Mouse (Mus musculus) stomach, postnatal 0 days (tissue): ENCODE data around the gene Pycr1. TPM values are rescaled to one million over a fixed set of nuclear protein-coding genes. Genes with fewer than 3 reads are reported as not detected.

Experiments
- ATAC-seq: fragments of 200-750 bp; cut with Nextera tagmentation; 2 replicates; pipeline ENCODE4 v1.8.0; 2017; ENCODE audit not compliant: low FRiP score, low TSS enrichment
- DNase-seq: peaks from one replicate; pipeline ENCODE4 v3.0.0-alpha.2; 2016; ENCODE audit warnings: low spot score
- H3K27ac ChIP-seq: fragments of 300-500 bp; sonication (generic); replicated peaks from 2 replicates; pipeline ENCODE4 v1.5.1; 2014; ENCODE audit warnings: mild to moderate bottlenecking, control low read depth
- H3K27me3 ChIP-seq: fragments of 300-500 bp; sonication (generic); 2 replicates; pipeline ENCODE4 v1.6.1; 2014; ENCODE audit warnings: low read length; ENCODE audit not compliant: control insufficient read depth, insufficient read depth
- H3K36me3 ChIP-seq: fragments of 300-500 bp; sonication (generic); 2 replicates; pipeline ENCODE4 v1.6.1; 2014; ENCODE audit warnings: low read length, mixed read lengths; ENCODE audit not compliant: control insufficient read depth, insufficient read depth
- H3K4me1 ChIP-seq: fragments of 300-500 bp; sonication (generic); replicated peaks from 2 replicates; pipeline ENCODE4 v1.6.1; 2014; ENCODE audit warnings: antibody characterized with exemption; ENCODE audit not compliant: control insufficient read depth, insufficient read depth
- H3K4me2 ChIP-seq: fragments of 300-500 bp; sonication (generic); replicated peaks from 2 replicates; pipeline ENCODE4 v1.6.1; 2014; ENCODE audit warnings: low read depth, mild to moderate bottlenecking, control low read depth, moderate library complexity
- H3K4me3 ChIP-seq: fragments of 300-500 bp; sonication (generic); 2 replicates; pipeline ENCODE4 v1.5.1; 2014; ENCODE audit warnings: low read depth, low read length, control low read depth
- H3K9ac ChIP-seq: fragments of 300-500 bp; sonication (generic); 2 replicates; pipeline ENCODE4 v1.6.1; 2014; ENCODE audit warnings: mild to moderate bottlenecking, low read length, control low read depth, mixed read lengths
- H3K9me3 ChIP-seq: fragments of 300-500 bp; sonication (generic); 2 replicates; pipeline ENCODE4 v1.6.1; 2016; ENCODE audit warnings: low read length; ENCODE audit not compliant: control insufficient read depth
- CTCF ChIP-seq: IDR thresholded peaks from 2 replicates; pipeline ENCODE4 v1.5.1; 2016; ENCODE audit warnings: antibody characterized with exemption, low read depth, mild to moderate bottlenecking, moderate library complexity
- EP300 ChIP-seq: optimal IDR thresholded peaks from 2 replicates; pipeline ENCODE3; 2016; ENCODE audit warnings: antibody characterized with exemption
- WGBS: fragments of 180-500 bp; shearing (Covaris S2); extraction: QIAGEN DNeasy Blood & Tissue Kit; methylation state at CpG from one replicate; pipeline ENCODE4 v1.1.7; 2014; 5-methylcytosine and 5-hydroxymethylcytosine counted together
- polyA plus RNA-seq: library from polyadenylated mRNA; unstranded; fragments of >200 nt; fragmentation: Nextera tagmentation; extraction: Ambion mirVana; gene quantifications from 2 replicates; pipeline ENCODE4 v1.2.1, GENCODE M21; 2015

Pycr1 gene
- polyA plus RNA-seq, 1 experiment from 2014 or later = 18.4 TPM

DNA sequence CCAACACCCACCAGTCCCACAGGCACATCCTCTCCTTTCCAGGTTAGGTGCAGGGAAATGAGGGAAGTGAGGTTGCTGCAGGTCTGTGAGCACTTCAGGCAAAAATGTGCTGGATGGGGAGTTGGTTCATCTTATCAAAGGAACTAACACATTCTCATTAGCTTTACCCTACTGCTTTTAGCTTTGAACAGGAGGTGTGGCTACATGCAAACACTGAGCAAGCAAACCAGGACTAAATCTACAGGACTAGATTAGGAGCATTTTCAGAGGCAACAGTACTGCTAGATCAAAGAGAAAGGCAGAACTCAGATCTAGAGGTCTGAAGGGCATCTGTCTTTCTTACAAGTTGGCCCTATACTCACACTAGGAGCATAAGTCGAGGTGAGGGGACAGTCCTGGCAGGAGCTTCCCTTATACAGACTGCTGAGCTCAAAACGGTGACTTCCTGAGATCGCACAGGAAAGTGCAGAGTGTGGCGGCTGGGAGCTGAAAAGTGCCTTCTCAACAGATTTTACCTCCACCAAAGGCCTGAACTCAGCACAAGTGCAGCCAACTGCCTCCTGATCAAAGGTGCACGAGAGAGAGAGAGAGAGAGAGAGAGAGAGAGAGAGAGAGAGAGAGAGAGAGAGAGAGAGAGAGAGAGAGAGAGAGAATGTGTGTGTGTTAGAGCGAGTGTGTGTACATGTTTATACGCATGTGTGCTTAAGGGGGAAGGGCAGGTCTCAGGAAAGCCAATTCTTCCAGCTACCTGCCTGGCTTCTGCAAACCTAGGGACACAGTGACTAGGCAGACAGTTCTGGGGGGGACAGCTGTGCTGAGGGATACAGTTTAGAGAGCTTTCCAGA is 12.5 kb downstream of the Pycr1 start:
- Histone ChIP-seq H3K27me3 (no peaks in the 10 kb centered on the region), H3K4me1 (peaks cover 8% of the 10 kb centered on the region), H3K36me3 (no peaks in the 10 kb centered on the region), H3K4me2 (peak overlapping the region; percentile 82), H3K9me3 (no peaks in the 10 kb centered on the region), H3K4me3 (no peak overlapping the region), H3K27ac (peak overlapping the region; percentile 97), H3K9ac (peak overlapping the region; percentile 94)
- TF ChIP-seq EP300 = no peak
- no peak for TF ChIP-seq CTCF
- ATAC-seq (peak; percentile 25), DNase-seq (peak; percentile 54)
- 27% methylated on average over 7 of the region's 7 CpGs for WGBS

DNA sequence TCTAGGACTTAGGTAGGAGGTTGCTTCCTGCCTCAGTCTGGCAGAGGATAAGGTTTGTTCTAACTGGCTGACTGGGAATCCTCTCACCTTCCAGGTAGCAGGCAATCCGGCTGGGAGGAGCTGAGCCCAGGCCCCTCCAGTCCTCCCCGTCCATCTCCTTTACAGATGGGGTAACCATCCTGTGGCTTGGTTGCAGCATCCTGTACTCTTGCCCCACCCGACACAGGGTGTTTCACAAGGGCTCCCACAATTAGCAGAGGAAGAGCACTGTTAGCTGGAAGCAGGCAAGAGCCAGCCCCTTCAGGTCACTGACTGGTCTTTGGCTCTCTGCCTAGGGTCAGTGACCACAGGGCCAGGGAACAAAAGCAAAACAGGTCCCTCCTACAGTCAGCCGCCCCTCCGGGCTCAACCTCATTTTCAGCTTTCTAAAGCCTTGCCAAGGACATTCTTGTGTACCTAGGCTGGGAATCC is 13.1 kb downstream of the Pycr1 start:
- Histone ChIP-seq H3K4me1 (peaks cover 8% of the 10 kb centered on the region), H3K4me2 (peak overlapping the region; percentile 82), H3K27ac (peak overlapping the region; percentile 97), H3K27me3 (no peaks in the 10 kb centered on the region), H3K9ac (peak overlapping the region; percentile 51), H3K36me3 (no peaks in the 10 kb centered on the region), H3K9me3 (no peaks in the 10 kb centered on the region), H3K4me3 (peak overlapping the region; percentile 18)
- TF ChIP-seq EP300 (no peak), CTCF (no peak)
- ATAC-seq (no peak), DNase-seq (peak; percentile 64)
- 47% methylated on average over 5 of the region's 5 CpGs for WGBS

DNA sequence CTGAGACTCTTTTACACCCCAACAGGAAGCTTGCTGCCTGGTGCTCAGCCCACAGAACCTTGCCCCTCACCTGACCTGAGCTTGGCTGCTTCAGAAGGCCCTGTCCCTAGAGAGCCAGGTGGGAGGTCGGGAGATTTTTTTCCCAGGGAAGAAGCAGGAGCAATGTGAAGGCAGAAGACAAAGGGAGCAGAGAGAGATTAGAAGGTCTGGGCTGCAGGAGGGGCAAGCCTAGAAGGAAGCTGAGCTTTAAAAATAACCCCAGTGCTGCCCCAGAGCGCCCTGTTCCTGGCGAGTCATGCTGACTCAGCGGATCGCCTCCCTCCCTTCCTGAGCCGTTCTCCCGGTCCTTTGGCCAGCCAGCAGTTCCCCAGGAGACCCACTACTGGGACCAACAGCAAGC is 13.7 kb downstream of the Pycr1 start:
- Histone ChIP-seq H3K27ac (peak overlapping the region; percentile 97), H3K9ac (peak overlapping the region; percentile 51), H3K4me3 (peak overlapping the region; percentile 18), H3K9me3 (no peaks in the 10 kb centered on the region), H3K36me3 (no peaks in the 10 kb centered on the region), H3K27me3 (no peaks in the 10 kb centered on the region), H3K4me2 (peak overlapping the region; percentile 82), H3K4me1 (peaks cover 11% of the 10 kb centered on the region)
- peak; percentile 20; the same call in 1 of the 2 replicates for ATAC-seq
- TF ChIP-seq EP300 (no peak), CTCF (no peak)
- DNase-seq = peak; percentile 88
- WGBS = 26% methylated on average over 7 of the region's 7 CpGs

DNA sequence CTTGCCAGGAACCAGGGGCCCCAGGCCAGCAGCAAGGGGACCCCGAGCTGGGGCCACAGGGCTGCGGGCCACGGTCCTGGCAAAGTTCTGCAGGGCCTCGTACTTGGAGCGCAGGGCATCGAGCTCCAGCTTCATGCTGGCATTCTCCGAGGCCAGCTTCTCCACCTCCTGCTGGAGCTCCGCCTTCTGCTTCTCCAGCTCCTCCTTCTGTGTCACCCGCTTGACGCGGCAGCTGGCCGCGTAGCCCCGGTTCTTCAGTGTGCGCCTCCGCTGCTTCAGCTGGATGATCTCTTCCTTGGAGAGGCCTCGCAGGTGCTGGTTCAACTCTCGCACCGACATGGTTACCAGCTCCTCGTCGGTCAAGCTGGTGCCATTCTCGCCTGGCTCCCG is 14.2 kb downstream of the Pycr1 start:
- H3K4me2 ChIP-seq = peak overlapping the region; percentile 82
- peak overlapping the region; percentile 97 for H3K27ac ChIP-seq
- peaks cover 11% of the 10 kb centered on the region for H3K4me1 ChIP-seq
- 53% methylated on average over 23 of the region's 23 CpGs for WGBS
- no peaks in the 10 kb centered on the region for H3K36me3 ChIP-seq
- no peaks in the 10 kb centered on the region for H3K9me3 ChIP-seq
- ATAC-seq (no peak), DNase-seq (peak; percentile 80)
- TF ChIP-seq EP300 (no peak), CTCF (no peak)
- H3K9ac ChIP-seq = peak overlapping the region; percentile 51
- H3K4me3 ChIP-seq = peak overlapping the region; percentile 18; the same call in 1 of the 2 replicates
- no peaks in the 10 kb centered on the region for H3K27me3 ChIP-seq

DNA sequence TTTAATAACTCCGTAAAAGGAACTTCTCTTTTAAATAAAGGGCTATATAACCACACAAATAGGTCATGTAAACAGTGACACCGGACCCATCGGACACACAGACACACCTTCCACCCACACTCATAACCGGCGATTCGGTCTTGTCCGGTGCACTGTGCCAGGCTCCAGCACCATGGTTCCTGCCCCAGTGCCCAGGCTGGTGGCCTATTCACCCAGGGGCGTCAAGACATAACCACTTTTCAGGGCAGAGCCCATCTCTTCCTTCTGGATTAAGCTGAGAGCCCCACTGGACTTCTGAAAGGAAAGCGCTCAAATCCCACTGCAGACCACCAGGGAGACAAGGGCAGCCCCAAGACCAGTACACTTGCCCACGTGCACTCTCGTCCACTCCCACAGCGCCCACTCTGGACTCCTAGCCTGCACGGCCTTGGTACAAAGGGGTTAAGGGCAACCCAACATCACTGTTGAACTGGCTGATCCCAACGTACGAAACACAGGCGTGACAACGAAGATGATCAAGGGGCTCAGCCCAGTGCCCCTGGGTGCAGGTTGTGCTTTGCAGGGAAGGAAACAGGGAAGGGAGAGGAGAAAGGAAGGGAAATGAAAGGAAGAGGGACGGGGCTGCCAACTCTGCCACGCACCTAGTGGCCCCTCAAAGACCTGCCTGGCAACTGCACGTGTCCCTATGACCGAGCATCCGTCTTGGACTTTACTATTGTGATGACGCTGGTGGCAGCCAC is 14.8 kb downstream of the Pycr1 start:
- TF ChIP-seq EP300 (no peak), CTCF (no peak)
- Histone ChIP-seq H3K27me3 (no peaks in the 10 kb centered on the region), H3K4me2 (no peak overlapping the region), H3K27ac (no peak overlapping the region), H3K9me3 (no peaks in the 10 kb centered on the region), H3K4me3 (no peak overlapping the region), H3K36me3 (no peaks in the 10 kb centered on the region), H3K9ac (no peak overlapping the region), H3K4me1 (peaks cover 11% of the 10 kb centered on the region)
- no peak for ATAC-seq
- peak; percentile 13 for DNase-seq
- WGBS = 87% methylated on average over 23 of the region's 23 CpGs
